Mouse (Mus musculus): ENCODE data around the gene Rab37. TPM values are rescaled to one million over a fixed set of nuclear protein-coding genes. Genes with fewer than 3 reads are reported as not detected.
A peak's percentile ranks its signal among the peaks of the same experiment; 100 is the strongest.

Rab37 gene
- polyA plus RNA-seq, 1 experiment from 2014 or later, result 1.1 TPM

DNA sequence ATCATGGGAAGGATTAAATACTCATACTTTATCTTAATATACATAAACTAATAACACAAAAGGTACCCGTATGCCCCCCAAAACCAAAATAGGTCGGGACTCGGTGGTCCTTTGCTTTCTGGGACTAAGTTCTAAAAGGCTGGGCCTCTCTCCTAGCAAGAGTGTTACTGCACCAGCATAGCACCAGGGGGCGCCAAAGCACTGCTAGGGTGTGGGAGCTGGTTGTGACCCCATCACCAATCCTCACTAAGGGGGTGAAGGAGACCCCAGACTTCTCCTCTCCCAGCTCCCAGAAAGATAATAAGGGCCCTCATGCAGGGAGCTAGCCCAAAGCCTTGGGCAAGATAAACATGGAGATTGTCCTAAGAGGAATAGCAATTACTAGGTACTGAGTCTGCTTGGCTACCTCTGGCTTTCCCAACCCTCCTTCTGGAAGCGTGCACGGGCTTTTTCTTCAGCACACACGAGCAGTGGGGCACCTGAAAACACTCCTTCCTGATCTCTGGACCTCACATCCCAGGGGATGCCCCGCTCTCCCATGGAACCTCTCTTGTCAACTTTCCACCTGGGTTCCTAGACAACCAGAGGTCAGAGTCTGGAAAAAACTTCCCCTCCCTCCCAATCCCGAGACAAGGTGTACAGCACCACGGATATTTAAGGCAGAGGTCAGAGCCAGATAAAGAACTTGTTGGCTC, 69.8 kb downstream of the Rab37 start:
- H3K27ac ChIP-seq, result no peak overlapping the region; the same call in 1 of the 2 replicates
- H3K27me3 ChIP-seq, result peaks cover 26% of the 10 kb centered on the region
- H3K4me2 ChIP-seq, result no peak overlapping the region
- no peaks in the 10 kb centered on the region for H3K36me3 ChIP-seq
- H3K4me3 ChIP-seq, result no peak overlapping the region
- no peaks in the 10 kb centered on the region for H3K9me3 ChIP-seq (replicated peaks)
- no peak for ATAC-seq (replicated peaks; ENCODE audit: insufficient number of reproducible peaks, insufficient read depth, low FRiP score, low read depth)
- 27% methylated on average over 10 of the region's 10 CpGs for WGBS
- H3K4me1 ChIP-seq (replicated peaks), result peaks cover 43% of the 10 kb centered on the region
- no peak overlapping the region for H3K9ac ChIP-seq

- ATAC-seq (replicated peaks; ENCODE audit: insufficient number of reproducible peaks, insufficient read depth, low FRiP score, low read depth), result no peak
- no peak overlapping the region; the same call in 1 of the 2 replicates for H3K27ac ChIP-seq
- H3K4me2 ChIP-seq, result peak overlapping the region; percentile 92; the same call in 1 of the 2 replicates
- no peaks in the 10 kb centered on the region for H3K36me3 ChIP-seq
- peaks cover 20% of the 10 kb centered on the region for H3K27me3 ChIP-seq
- H3K9me3 ChIP-seq (replicated peaks), result no peaks in the 10 kb centered on the region
- peaks cover 43% of the 10 kb centered on the region for H3K4me1 ChIP-seq (replicated peaks)
- H3K4me3 ChIP-seq, result no peak overlapping the region
- 41% methylated on average over 9 of the region's 9 CpGs for WGBS
- H3K9ac ChIP-seq, result no peak overlapping the region
These were observed 70.5 kb downstream of the Rab37 start for GRCm38 (mm10) chr11:115161578-115162204.

- WGBS, result 22% methylated on average over 9 of the region's 9 CpGs
These were observed 71.0 kb downstream of the Rab37 start for GRCm38 (mm10) chr11:115162205-115162601.

DNA sequence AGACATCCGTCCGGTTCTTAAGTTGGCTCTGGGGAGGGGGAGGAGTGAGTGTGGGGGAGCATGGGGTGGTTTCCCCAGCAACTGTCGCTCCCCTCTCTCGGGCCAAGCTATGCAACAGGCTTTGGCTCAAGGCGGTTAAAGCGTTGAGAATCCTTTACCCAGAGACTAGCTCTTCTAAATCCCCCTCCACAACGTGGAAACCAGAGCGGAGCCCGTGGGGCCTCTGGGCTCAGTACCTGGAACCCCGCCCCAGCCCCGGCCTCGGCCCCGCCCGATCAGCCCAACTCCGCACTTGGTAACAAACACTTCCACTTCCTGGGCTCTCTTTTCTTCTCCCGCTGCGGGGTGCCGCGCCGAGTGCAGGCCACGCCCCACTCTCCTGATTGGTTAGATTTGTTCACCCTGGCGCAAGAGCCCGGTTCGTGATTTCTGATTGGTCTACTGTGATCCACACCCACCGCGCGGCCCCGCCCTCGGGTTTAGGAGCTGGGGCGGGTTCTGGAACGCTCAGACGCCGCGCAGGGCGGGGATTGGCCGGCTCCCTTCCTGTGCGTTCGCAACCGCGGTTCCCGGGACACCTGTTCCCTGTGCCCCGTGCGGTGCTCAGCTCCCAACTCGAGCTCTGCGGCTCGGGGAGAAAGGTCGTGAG, 71.7 kb downstream of the Rab37 start, which contains the start of gene Slc9a3r1:
Slc9a3r1 (plus strand) TSS at position 510 of the 649 bp plus-strand sequence.
- peak within 1 kb of the TSS; percentile 60 for H3K9ac ChIP-seq
- under 1% methylated on average over 47 of the region's 47 CpGs for WGBS
- peak within 1 kb of the TSS; percentile 72 for H3K4me3 ChIP-seq
- H3K27ac ChIP-seq, result peak within 1 kb of the TSS; percentile 76
- peak; percentile 95 for ATAC-seq (replicated peaks; ENCODE audit: insufficient number of reproducible peaks, insufficient read depth, low FRiP score, low read depth)
- peaks cover 15% of the 10 kb centered on the region for H3K27me3 ChIP-seq
- no peaks in the 10 kb centered on the region for H3K36me3 ChIP-seq
- no peaks in the 10 kb centered on the region for H3K9me3 ChIP-seq (replicated peaks)
- peak within 1 kb of the TSS; percentile 92 for H3K4me2 ChIP-seq
- H3K4me1 ChIP-seq (replicated peaks), result peaks cover 42% of the 10 kb centered on the region

More at GRCm38 (mm10) chr11:115162205-115162601, 71.0 kb downstream of the Rab37 start:
- Histone ChIP-seq H3K9me3 (replicated peaks) (no peaks in the 10 kb centered on the region), H3K4me2 (peak overlapping the region; percentile 92), H3K27me3 (peaks cover 15% of the 10 kb centered on the region), H3K9ac (no peak overlapping the region), H3K4me1 (replicated peaks) (peaks cover 43% of the 10 kb centered on the region), H3K4me3 (peak overlapping the region; percentile 72), H3K36me3 (no peaks in the 10 kb centered on the region), H3K27ac (peak overlapping the region; percentile 76)
- no peak for ATAC-seq (replicated peaks; ENCODE audit: insufficient number of reproducible peaks, insufficient read depth, low FRiP score, low read depth)

DNA sequence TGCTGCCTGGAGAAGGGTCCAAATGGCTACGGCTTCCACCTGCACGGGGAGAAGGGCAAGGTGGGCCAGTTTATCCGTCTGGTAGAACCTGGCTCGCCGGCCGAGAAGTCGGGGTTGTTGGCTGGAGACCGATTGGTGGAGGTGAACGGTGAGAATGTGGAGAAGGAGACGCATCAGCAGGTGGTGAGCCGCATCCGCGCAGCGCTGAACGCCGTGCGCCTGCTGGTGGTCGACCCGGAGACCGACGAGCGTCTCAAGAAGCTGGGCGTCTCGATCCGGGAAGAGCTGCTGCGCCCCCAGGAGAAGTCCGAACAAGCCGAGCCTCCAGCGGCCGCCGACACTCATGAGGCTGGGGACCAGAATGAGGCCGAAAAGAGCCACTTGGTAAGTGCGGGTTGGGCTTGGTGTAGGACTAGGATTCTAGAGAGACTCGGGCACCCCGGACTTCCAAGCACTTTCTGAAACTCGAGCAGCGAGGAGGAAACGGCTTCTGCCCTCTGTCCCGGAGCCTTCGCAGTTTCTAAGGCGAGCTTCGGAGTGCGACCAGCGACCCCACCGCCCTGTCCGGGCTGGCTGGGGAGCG, 72.4 kb downstream of the Rab37 start:
- peak; percentile 9; the same call in 1 of the 2 replicates for ATAC-seq (replicated peaks; ENCODE audit: insufficient number of reproducible peaks, insufficient read depth, low FRiP score, low read depth)
- Histone ChIP-seq H3K36me3 (no peaks in the 10 kb centered on the region), H3K4me2 (peak overlapping the region; percentile 92), H3K27ac (peak overlapping the region; percentile 20; the same call in 1 of the 2 replicates), H3K9ac (peak overlapping the region; percentile 60), H3K9me3 (replicated peaks) (no peaks in the 10 kb centered on the region), H3K4me1 (replicated peaks) (peaks cover 35% of the 10 kb centered on the region), H3K4me3 (peak overlapping the region; percentile 72), H3K27me3 (peaks cover 15% of the 10 kb centered on the region)
- under 1% methylated on average over 47 of the region's 47 CpGs for WGBS

- H3K4me3 ChIP-seq, result peak overlapping the region; percentile 72
- peaks cover 34% of the 10 kb centered on the region for H3K4me1 ChIP-seq (replicated peaks)
- H3K27ac ChIP-seq, result no peak overlapping the region; the same call in 1 of the 2 replicates
- H3K4me2 ChIP-seq, result peak overlapping the region; percentile 92
- no peaks in the 10 kb centered on the region for H3K36me3 ChIP-seq
- peak overlapping the region; percentile 60 for H3K9ac ChIP-seq
- no peaks in the 10 kb centered on the region for H3K9me3 ChIP-seq (replicated peaks)
- ATAC-seq (replicated peaks; ENCODE audit: insufficient number of reproducible peaks, insufficient read depth, low FRiP score, low read depth), result no peak
- WGBS, result under 1% methylated on average over 14 of the region's 14 CpGs
- peaks cover 15% of the 10 kb centered on the region for H3K27me3 ChIP-seq
These were observed 73.2 kb downstream of the Rab37 start for GRCm38 (mm10) chr11:115164341-115164975.

GRCm38 (mm10) chr11:115164976-115165374, 73.7 kb downstream of the Rab37 start:
- Histone ChIP-seq H3K4me1 (replicated peaks) (peaks cover 34% of the 10 kb centered on the region), H3K9ac (peak overlapping the region; percentile 60; the same call in 1 of the 2 replicates), H3K27me3 (peaks cover 15% of the 10 kb centered on the region), H3K4me2 (peak overlapping the region; percentile 92), H3K4me3 (peak overlapping the region; percentile 72), H3K9me3 (replicated peaks) (no peaks in the 10 kb centered on the region), H3K36me3 (no peaks in the 10 kb centered on the region), H3K27ac (no peak overlapping the region)
- ATAC-seq (replicated peaks; ENCODE audit: insufficient number of reproducible peaks, insufficient read depth, low FRiP score, low read depth), result no peak
- 7% methylated on average over 9 of the region's 9 CpGs for WGBS

DNA sequence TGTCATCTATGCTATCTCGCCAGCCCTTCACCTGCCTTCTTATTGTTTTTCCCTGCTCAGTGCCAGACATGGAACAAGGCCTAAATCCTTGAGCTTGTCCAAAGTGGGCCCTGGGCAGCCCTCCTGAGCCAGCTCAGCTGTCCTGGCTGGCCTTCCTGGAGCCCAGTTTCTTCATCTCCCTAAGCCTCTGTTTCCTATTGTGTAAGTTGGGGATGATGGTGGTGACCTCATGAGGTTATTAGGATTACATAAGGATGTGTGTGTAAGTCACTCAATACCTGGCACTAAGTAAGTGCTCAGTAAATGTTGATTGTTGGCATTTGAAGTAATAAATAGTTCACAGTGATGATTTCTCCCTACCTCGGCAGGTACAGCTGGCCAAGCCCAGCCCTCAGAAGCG, 75.5 kb downstream of the Rab37 start:
- H3K4me2 ChIP-seq, result no peak overlapping the region
- H3K9ac ChIP-seq, result no peak overlapping the region
- ATAC-seq (replicated peaks; ENCODE audit: insufficient number of reproducible peaks, insufficient read depth, low FRiP score, low read depth), result no peak
- peaks cover 34% of the 10 kb centered on the region for H3K4me1 ChIP-seq (replicated peaks)
- H3K36me3 ChIP-seq, result no peaks in the 10 kb centered on the region
- no peak overlapping the region for H3K27ac ChIP-seq
- H3K9me3 ChIP-seq (replicated peaks), result no peaks in the 10 kb centered on the region
- no peak overlapping the region for H3K4me3 ChIP-seq
- H3K27me3 ChIP-seq, result peaks cover 17% of the 10 kb centered on the region
- 95% methylated on average over 3 of the region's 3 CpGs for WGBS

DNA sequence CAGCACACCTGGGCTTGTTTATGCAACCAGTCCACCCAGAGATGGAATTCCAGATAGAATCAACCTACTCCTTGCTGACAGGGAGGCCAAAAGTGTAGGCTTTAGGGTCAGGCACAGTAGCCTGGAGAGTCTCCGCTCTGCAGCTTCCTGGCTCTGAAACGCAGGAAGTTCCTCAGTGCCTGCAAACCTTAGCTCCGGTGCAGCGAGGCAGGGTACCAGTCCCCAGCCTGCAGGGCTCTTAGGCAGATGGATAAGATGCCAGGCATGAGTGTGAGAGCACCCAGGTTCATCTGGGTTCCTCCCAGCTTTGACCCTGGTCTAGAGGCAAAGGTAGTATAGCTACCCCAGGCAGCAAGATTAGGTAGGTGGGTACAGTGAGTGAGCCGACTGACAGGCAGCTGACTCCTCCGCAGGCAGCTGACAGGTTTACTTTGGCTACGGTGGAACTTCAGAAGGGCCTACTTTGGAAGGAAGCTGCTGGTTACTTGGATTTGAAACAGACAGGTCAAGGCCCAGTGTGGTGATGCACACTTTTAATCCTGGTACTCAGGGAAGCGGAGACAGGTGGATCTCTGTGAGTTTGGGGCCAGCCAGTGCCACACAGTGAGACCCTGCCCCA, 76.5 kb downstream of the Rab37 start:
- ATAC-seq (replicated peaks; ENCODE audit: insufficient number of reproducible peaks, insufficient read depth, low FRiP score, low read depth), result no peak
- Histone ChIP-seq H3K27me3 (peaks cover 20% of the 10 kb centered on the region), H3K36me3 (no peaks in the 10 kb centered on the region), H3K9me3 (replicated peaks) (no peaks in the 10 kb centered on the region), H3K27ac (no peak overlapping the region), H3K9ac (no peak overlapping the region), H3K4me1 (replicated peaks) (peaks cover 34% of the 10 kb centered on the region), H3K4me2 (no peak overlapping the region), H3K4me3 (no peak overlapping the region)
- WGBS, result 71% methylated on average over 8 of the region's 8 CpGs

- Histone ChIP-seq H3K4me1 (replicated peaks) (peaks cover 40% of the 10 kb centered on the region), H3K4me2 (no peak overlapping the region), H3K9ac (no peak overlapping the region), H3K36me3 (no peaks in the 10 kb centered on the region), H3K4me3 (no peak overlapping the region), H3K27me3 (peaks cover 19% of the 10 kb centered on the region), H3K9me3 (replicated peaks) (no peaks in the 10 kb centered on the region), H3K27ac (no peak overlapping the region)
- WGBS, result 85% methylated on average over 4 of the region's 4 CpGs
- ATAC-seq (replicated peaks; ENCODE audit: insufficient number of reproducible peaks, insufficient read depth, low FRiP score, low read depth), result no peak
These were observed 78.2 kb downstream of the Rab37 start for GRCm38 (mm10) chr11:115169430-115169829.

Measured in heart, embryonic 15.5 days (tissue).